Mouse (Mus musculus): ENCODE results near the gene Wdr31.

GRCm38 (mm10) chr4:62398956-62399355 lies 71.7 kb downstream of the Wdr31 start:
- no peak for TF ChIP-seq CTCF (IDR thresholded peaks at IDR 0.05; ENCODE audit: low read depth)
- no peak for TF ChIP-seq EP300 (IDR thresholded peaks at IDR 0.05; ENCODE audit: low read depth)

Data from liver, postnatal 0 days (tissue).